Mouse (Mus musculus): Measurements from ENCODE around the gene Cdh26. TPM values are rescaled to one million over a fixed set of nuclear protein-coding genes. Genes with fewer than 3 reads are reported as not detected.

Cdh26 gene
- polyA plus RNA-seq, 1 experiment from 2014 or later = 0.54 TPM

- Histone ChIP-seq H3K36me3 (ENCODE audit: control insufficient read depth, insufficient read depth, low read length) (no peaks in the 10 kb centered on the region), H3K27me3 (ENCODE audit: control insufficient read depth, insufficient read depth, low read length) (no peaks in the 10 kb centered on the region), H3K4me3 (ENCODE audit: low read depth, low read length) (no peak overlapping the region), H3K4me2 (replicated peaks; ENCODE audit: low read depth, low read length) (no peak overlapping the region), H3K9me3 (ENCODE audit: control insufficient read depth, low read depth, low read length) (no peaks in the 10 kb centered on the region), H3K9ac (replicated peaks; ENCODE audit: low read depth, low read length) (no peak overlapping the region), H3K4me1 (ENCODE audit: control insufficient read depth, insufficient read depth, low read length) (peaks cover 6% of the 10 kb centered on the region; the same call in 1 of the 2 replicates), H3K27ac (ENCODE audit: low read length) (no peak overlapping the region)
- 57% methylated on average over 10 of the region's 10 CpGs for WGBS
- ATAC-seq (ENCODE audit: insufficient number of reproducible peaks, insufficient read depth, low FRiP score, low read depth) = no peak
Observed at GRCm38 (mm10) chr2:178502469-178502868, 72.1 kb downstream of the Cdh26 start.

GRCm38 (mm10) chr2:178506056-178506455, 75.7 kb downstream of the Cdh26 start:
- H3K4me2 ChIP-seq (replicated peaks; ENCODE audit: low read depth, low read length) = no peak overlapping the region
- H3K9ac ChIP-seq (replicated peaks; ENCODE audit: low read depth, low read length) = no peak overlapping the region
- H3K27ac ChIP-seq (ENCODE audit: low read length) = no peak overlapping the region
- H3K9me3 ChIP-seq (ENCODE audit: control insufficient read depth, low read depth, low read length) = no peaks in the 10 kb centered on the region
- no peaks in the 10 kb centered on the region for H3K27me3 ChIP-seq (ENCODE audit: control insufficient read depth, insufficient read depth, low read length)
- WGBS = 50% methylated on average over 12 of the region's 12 CpGs
- peaks cover 13% of the 10 kb centered on the region; the same call in 1 of the 2 replicates for H3K4me1 ChIP-seq (ENCODE audit: control insufficient read depth, insufficient read depth, low read length)
- ATAC-seq (ENCODE audit: insufficient number of reproducible peaks, insufficient read depth, low FRiP score, low read depth) = no peak
- H3K36me3 ChIP-seq (ENCODE audit: control insufficient read depth, insufficient read depth, low read length) = no peaks in the 10 kb centered on the region
- no peak overlapping the region for H3K4me3 ChIP-seq (ENCODE audit: low read depth, low read length)

GRCm38 (mm10) chr2:178507379-178508014, 77.2 kb downstream of the Cdh26 start:
- H3K4me1 ChIP-seq (ENCODE audit: control insufficient read depth, insufficient read depth, low read length) = peaks cover 13% of the 10 kb centered on the region; the same call in 1 of the 2 replicates
- H3K36me3 ChIP-seq (ENCODE audit: control insufficient read depth, insufficient read depth, low read length) = no peaks in the 10 kb centered on the region
- no peak overlapping the region for H3K9ac ChIP-seq (replicated peaks; ENCODE audit: low read depth, low read length)
- H3K9me3 ChIP-seq (ENCODE audit: control insufficient read depth, low read depth, low read length) = no peaks in the 10 kb centered on the region
- no peak; the same call in 1 of the 2 replicates for ATAC-seq (ENCODE audit: insufficient number of reproducible peaks, insufficient read depth, low FRiP score, low read depth)
- H3K4me3 ChIP-seq (ENCODE audit: low read depth, low read length) = no peak overlapping the region
- H3K27me3 ChIP-seq (ENCODE audit: control insufficient read depth, insufficient read depth, low read length) = no peaks in the 10 kb centered on the region
- no peak overlapping the region for H3K4me2 ChIP-seq (replicated peaks; ENCODE audit: low read depth, low read length)
- WGBS = 33% methylated on average over 6 of the region's 6 CpGs
- H3K27ac ChIP-seq (ENCODE audit: low read length) = no peak overlapping the region

- WGBS = 24% methylated on average over 6 of the region's 6 CpGs
- no peak for ATAC-seq (ENCODE audit: insufficient number of reproducible peaks, insufficient read depth, low FRiP score, low read depth)
- H3K4me3 ChIP-seq (ENCODE audit: low read depth, low read length) = no peak overlapping the region
- H3K4me2 ChIP-seq (replicated peaks; ENCODE audit: low read depth, low read length) = no peak overlapping the region
- H3K36me3 ChIP-seq (ENCODE audit: control insufficient read depth, insufficient read depth, low read length) = no peaks in the 10 kb centered on the region
- H3K27me3 ChIP-seq (ENCODE audit: control insufficient read depth, insufficient read depth, low read length) = no peaks in the 10 kb centered on the region
- H3K4me1 ChIP-seq (ENCODE audit: control insufficient read depth, insufficient read depth, low read length) = peaks cover 13% of the 10 kb centered on the region; the same call in 1 of the 2 replicates
- H3K27ac ChIP-seq (ENCODE audit: low read length) = no peak overlapping the region
- H3K9me3 ChIP-seq (ENCODE audit: control insufficient read depth, low read depth, low read length) = no peaks in the 10 kb centered on the region
- H3K9ac ChIP-seq (replicated peaks; ENCODE audit: low read depth, low read length) = no peak overlapping the region
Observed at GRCm38 (mm10) chr2:178508279-178508678, 77.9 kb downstream of the Cdh26 start.

GRCm38 (mm10) chr2:178513043-178513442, 82.7 kb downstream of the Cdh26 start:
- WGBS = 67% methylated on average over 4 of the region's 4 CpGs
- no peak for ATAC-seq (ENCODE audit: insufficient number of reproducible peaks, insufficient read depth, low FRiP score, low read depth)

GRCm38 (mm10) chr2:178513636-178514071, 83.3 kb downstream of the Cdh26 start:
- H3K4me2 ChIP-seq (replicated peaks; ENCODE audit: low read depth, low read length) = no peak overlapping the region
- H3K4me3 ChIP-seq (ENCODE audit: low read depth, low read length) = no peak overlapping the region
- WGBS = 40% methylated on average over 16 of the region's 16 CpGs
- H3K9ac ChIP-seq (replicated peaks; ENCODE audit: low read depth, low read length) = no peak overlapping the region
- peaks cover 17% of the 10 kb centered on the region for H3K4me1 ChIP-seq (ENCODE audit: control insufficient read depth, insufficient read depth, low read length)
- ATAC-seq (ENCODE audit: insufficient number of reproducible peaks, insufficient read depth, low FRiP score, low read depth) = no peak
- no peak overlapping the region for H3K27ac ChIP-seq (ENCODE audit: low read length)
- H3K27me3 ChIP-seq (ENCODE audit: control insufficient read depth, insufficient read depth, low read length) = no peaks in the 10 kb centered on the region
- no peaks in the 10 kb centered on the region for H3K36me3 ChIP-seq (ENCODE audit: control insufficient read depth, insufficient read depth, low read length)
- H3K9me3 ChIP-seq (ENCODE audit: control insufficient read depth, low read depth, low read length) = no peaks in the 10 kb centered on the region

More at GRCm38 (mm10) chr2:178513043-178513442, 82.7 kb downstream of the Cdh26 start:
- H3K4me1 ChIP-seq (ENCODE audit: control insufficient read depth, insufficient read depth, low read length) = peaks cover 22% of the 10 kb centered on the region
- no peak overlapping the region for H3K4me3 ChIP-seq (ENCODE audit: low read depth, low read length)
- no peak overlapping the region for H3K4me2 ChIP-seq (replicated peaks; ENCODE audit: low read depth, low read length)
- no peaks in the 10 kb centered on the region for H3K36me3 ChIP-seq (ENCODE audit: control insufficient read depth, insufficient read depth, low read length)
- H3K27ac ChIP-seq (ENCODE audit: low read length) = no peak overlapping the region
- H3K9ac ChIP-seq (replicated peaks; ENCODE audit: low read depth, low read length) = no peak overlapping the region
- H3K27me3 ChIP-seq (ENCODE audit: control insufficient read depth, insufficient read depth, low read length) = no peaks in the 10 kb centered on the region
- no peaks in the 10 kb centered on the region for H3K9me3 ChIP-seq (ENCODE audit: control insufficient read depth, low read depth, low read length)

GRCm38 (mm10) chr2:178516421-178516820, 86.1 kb downstream of the Cdh26 start:
- H3K9ac ChIP-seq (replicated peaks; ENCODE audit: low read depth, low read length) = no peak overlapping the region
- no peaks in the 10 kb centered on the region for H3K9me3 ChIP-seq (ENCODE audit: control insufficient read depth, low read depth, low read length)
- peaks cover 10% of the 10 kb centered on the region; the same call in 1 of the 2 replicates for H3K4me1 ChIP-seq (ENCODE audit: control insufficient read depth, insufficient read depth, low read length)
- no peak overlapping the region for H3K4me3 ChIP-seq (ENCODE audit: low read depth, low read length)
- no peaks in the 10 kb centered on the region for H3K27me3 ChIP-seq (ENCODE audit: control insufficient read depth, insufficient read depth, low read length)
- no peaks in the 10 kb centered on the region for H3K36me3 ChIP-seq (ENCODE audit: control insufficient read depth, insufficient read depth, low read length)
- no peak for ATAC-seq (ENCODE audit: insufficient number of reproducible peaks, insufficient read depth, low FRiP score, low read depth)
- H3K4me2 ChIP-seq (replicated peaks; ENCODE audit: low read depth, low read length) = no peak overlapping the region
- no peak overlapping the region for H3K27ac ChIP-seq (ENCODE audit: low read length)
- WGBS = 77% methylated on average over 5 of the region's 5 CpGs

- 72% methylated on average over 9 of the region's 9 CpGs for WGBS
- H3K4me3 ChIP-seq (ENCODE audit: low read depth, low read length) = no peak overlapping the region
- H3K9me3 ChIP-seq (ENCODE audit: control insufficient read depth, low read depth, low read length) = no peaks in the 10 kb centered on the region
- no peaks in the 10 kb centered on the region for H3K36me3 ChIP-seq (ENCODE audit: control insufficient read depth, insufficient read depth, low read length)
- H3K4me1 ChIP-seq (ENCODE audit: control insufficient read depth, insufficient read depth, low read length) = peaks cover 10% of the 10 kb centered on the region; the same call in 1 of the 2 replicates
- H3K4me2 ChIP-seq (replicated peaks; ENCODE audit: low read depth, low read length) = no peak overlapping the region
- H3K9ac ChIP-seq (replicated peaks; ENCODE audit: low read depth, low read length) = no peak overlapping the region
- H3K27me3 ChIP-seq (ENCODE audit: control insufficient read depth, insufficient read depth, low read length) = no peaks in the 10 kb centered on the region
- no peak overlapping the region for H3K27ac ChIP-seq (ENCODE audit: low read length)
- no peak for ATAC-seq (ENCODE audit: insufficient number of reproducible peaks, insufficient read depth, low FRiP score, low read depth)
Observed at GRCm38 (mm10) chr2:178516941-178517340, 86.6 kb downstream of the Cdh26 start.

GRCm38 (mm10) chr2:178519321-178519720, 89.0 kb downstream of the Cdh26 start:
- no peaks in the 10 kb centered on the region for H3K36me3 ChIP-seq (ENCODE audit: control insufficient read depth, insufficient read depth, low read length)
- H3K4me1 ChIP-seq (ENCODE audit: control insufficient read depth, insufficient read depth, low read length) = 0 out of 2 replicates have a peak, but pooled peaks cover under 1% of the 10 kb centered on the region
- no peak overlapping the region for H3K4me3 ChIP-seq (ENCODE audit: low read depth, low read length)
- 76% methylated on average over 4 of the region's 4 CpGs for WGBS
- no peak overlapping the region for H3K27ac ChIP-seq (ENCODE audit: low read length)
- no peak overlapping the region for H3K4me2 ChIP-seq (replicated peaks; ENCODE audit: low read depth, low read length)
- no peak for ATAC-seq (ENCODE audit: insufficient number of reproducible peaks, insufficient read depth, low FRiP score, low read depth)
- no peak overlapping the region for H3K9ac ChIP-seq (replicated peaks; ENCODE audit: low read depth, low read length)
- H3K27me3 ChIP-seq (ENCODE audit: control insufficient read depth, insufficient read depth, low read length) = no peaks in the 10 kb centered on the region
- no peaks in the 10 kb centered on the region for H3K9me3 ChIP-seq (ENCODE audit: control insufficient read depth, low read depth, low read length)

Measured in stomach, embryonic 14.5 days (tissue).